In genomic region chr7:80368635-80369421, GRCm38 (mm10) we compare ENCODE assay signal across 8 mouse cellular contexts. TPM values are rescaled to one million over a fixed set of nuclear protein-coding genes. Genes with fewer than 3 reads are reported as not detected.
DNase-seq lines count a peak whose midpoint lies in the region; ATAC-seq lines count a peak whose summit lies in the region.

No protein-coding gene starts in this region.

- H3K4me3 ChIP-seq in kidney, embryonic 15.5 days (replicated peaks), result no peak overlapping the region
- H3K4me3 ChIP-seq in hindbrain, embryonic 13.5 days, result peak overlapping the region; percentile 83; the same call in 1 of the 2 replicates
- no peak overlapping the region for H3K4me3 ChIP-seq in midbrain, embryonic 16.5 days (ENCODE audit: low read depth, low read length)

- H3K36me3 ChIP-seq in kidney, embryonic 15.5 days, result peaks cover 44% of the 10 kb centered on the region
- H3K36me3 ChIP-seq in hindbrain, embryonic 13.5 days, result peaks cover 47% of the 10 kb centered on the region
- H3K36me3 ChIP-seq in midbrain, embryonic 16.5 days (ENCODE audit: control insufficient read depth, insufficient read depth, low read length), result peaks cover 28% of the 10 kb centered on the region

- 66% methylated on average over 20 of the region's 20 CpGs for WGBS in kidney, embryonic 15.5 days
- WGBS in hindbrain, embryonic 13.5 days, result 81% methylated on average over 20 of the region's 20 CpGs
- WGBS in midbrain, embryonic 16.5 days, result 87% methylated on average over 20 of the region's 20 CpGs

- DNase-seq in kidney, adult 11 months, result no peak
- peak; percentile 47 for DNase-seq in adrenal gland, postnatal 14 days
- no peak for DNase-seq in urinary bladder, adult 18-20 months (ENCODE audit: low spot score in 2 of 2)
- DNase-seq in gastrocnemius, adult 18-20 months (ENCODE audit: low spot score), result no peak

- H3K9me3 ChIP-seq in kidney, embryonic 15.5 days (replicated peaks), result no peaks in the 10 kb centered on the region
- no peaks in the 10 kb centered on the region for H3K9me3 ChIP-seq in hindbrain, embryonic 13.5 days
- H3K9me3 ChIP-seq in midbrain, embryonic 16.5 days (replicated peaks; ENCODE audit: control insufficient read depth, low read length, poor library complexity, severe bottlenecking), result no peaks in the 10 kb centered on the region

- H3K4me2 ChIP-seq in kidney, embryonic 15.5 days, result peak overlapping the region; percentile 14; the same call in 1 of the 2 replicates
- peak overlapping the region; percentile 74 for H3K4me2 ChIP-seq in hindbrain, embryonic 13.5 days
- peak overlapping the region; percentile 66; the same call in 1 of the 2 replicates for H3K4me2 ChIP-seq in midbrain, embryonic 16.5 days (ENCODE audit: low read length)

- no peak overlapping the region for H3K27ac ChIP-seq in kidney, embryonic 15.5 days
- H3K27ac ChIP-seq in hindbrain, embryonic 13.5 days, result no peak overlapping the region
- no peak overlapping the region for H3K27ac ChIP-seq in midbrain, embryonic 16.5 days (ENCODE audit: low read length)

- peaks cover 26% of the 10 kb centered on the region for H3K4me1 ChIP-seq in kidney, embryonic 15.5 days
- H3K4me1 ChIP-seq in hindbrain, embryonic 13.5 days (replicated peaks), result peaks cover 19% of the 10 kb centered on the region
- H3K4me1 ChIP-seq in midbrain, embryonic 16.5 days (ENCODE audit: control insufficient read depth, insufficient read depth, low read length), result peaks cover 14% of the 10 kb centered on the region

- H3K9ac ChIP-seq in kidney, embryonic 15.5 days, result no peak overlapping the region
- H3K9ac ChIP-seq in hindbrain, embryonic 13.5 days, result peak overlapping the region; percentile 19; the same call in 1 of the 2 replicates
- no peak overlapping the region for H3K9ac ChIP-seq in midbrain, embryonic 16.5 days (ENCODE audit: low read depth, low read length)

- no peak for ATAC-seq in kidney, embryonic 15.5 days (replicated peaks; ENCODE audit: low FRiP score)
- ATAC-seq in hindbrain, embryonic 13.5 days (ENCODE audit: low FRiP score), result no peak
- ATAC-seq in midbrain, embryonic 16.5 days, result no peak
- no peak for ATAC-seq in megakaryocyte-erythroid progenitor cell, adult 5-6 weeks (replicated peaks; ENCODE audit: low FRiP score, low TSS enrichment, poor library complexity, severe bottlenecking)

- no peaks in the 10 kb centered on the region for H3K27me3 ChIP-seq in kidney, embryonic 15.5 days
- H3K27me3 ChIP-seq in hindbrain, embryonic 13.5 days, result no peaks in the 10 kb centered on the region
- no peaks in the 10 kb centered on the region for H3K27me3 ChIP-seq in midbrain, embryonic 16.5 days (ENCODE audit: control insufficient read depth, insufficient read depth, low read depth, low read length)

RNA-seq across cellular contexts. Expression of gene Man2a2, which starts 2.3 kb away (rescaled TPM):
- 16.2 and 20.8 TPM in 2 replicates for polyA plus RNA-seq in kidney, embryonic 15.5 days (2015; fragmentation: Nextera tagmentation; extraction: Ambion mirVana)
- total RNA-seq in adrenal gland, postnatal 14 days (2021), result 61.4 and 82.8 TPM in 2 replicates
- 20.8 and 23.4 TPM in 2 replicates for polyA plus RNA-seq in hindbrain, embryonic 13.5 days (2015; fragmentation: Nextera tagmentation; extraction: Ambion mirVana)
- polyA plus RNA-seq in midbrain, embryonic 16.5 days (2015; fragmentation: Nextera tagmentation; extraction: Ambion mirVana), result 25.2 and 25.8 TPM in 2 replicates
- 100 to 1,000 TPM; 132 to 136 TPM for total RNA-seq in gastrocnemius, adult 18-20 months (2021)
- 20.3 and 33.2 TPM in 2 replicates for total RNA-seq in megakaryocyte-erythroid progenitor cell, adult 5-6 weeks (2014; fragmentation: Nextera tagmentation)
- total RNA-seq in megakaryocyte-erythroid progenitor cell, adult 5-6 weeks (2017), result 10.8 and 19.4 TPM in 2 replicates

RNA-seq across cellular contexts. Expression of gene Fes, which starts 18.9 kb away (rescaled TPM):
- 14.9 and 18.5 TPM in 2 replicates for polyA plus RNA-seq in kidney, embryonic 15.5 days (2015; fragmentation: Nextera tagmentation; extraction: Ambion mirVana)
- 12.8 and 13.0 TPM in 2 replicates for total RNA-seq in adrenal gland, postnatal 14 days (2021)
- 6.1 and 6.9 TPM in 2 replicates for polyA plus RNA-seq in hindbrain, embryonic 13.5 days (2015; fragmentation: Nextera tagmentation; extraction: Ambion mirVana)
- 2.7 and 3.4 TPM in 2 replicates for polyA plus RNA-seq in midbrain, embryonic 16.5 days (2015; fragmentation: Nextera tagmentation; extraction: Ambion mirVana)
- total RNA-seq in gastrocnemius, adult 18-20 months (2021), result 1 to 10 TPM; 2.0 to 3.5 TPM
- total RNA-seq in megakaryocyte-erythroid progenitor cell, adult 5-6 weeks (2014; fragmentation: Nextera tagmentation), result 12.5 and 23.2 TPM in 2 replicates
- 1.8 and 17.9 TPM in 2 replicates for total RNA-seq in megakaryocyte-erythroid progenitor cell, adult 5-6 weeks (2017)

RNA-seq across cellular contexts. Expression of gene Hddc3, which starts 25.9 kb away (rescaled TPM):
- 18.9 and 21.1 TPM in 2 replicates for polyA plus RNA-seq in kidney, embryonic 15.5 days (2015; fragmentation: Nextera tagmentation; extraction: Ambion mirVana)
- total RNA-seq in adrenal gland, postnatal 14 days (2021), result 35.1 and 44.2 TPM in 2 replicates
- polyA plus RNA-seq in hindbrain, embryonic 13.5 days (2015; fragmentation: Nextera tagmentation; extraction: Ambion mirVana), result 19.6 and 21.4 TPM in 2 replicates
- polyA plus RNA-seq in midbrain, embryonic 16.5 days (2015; fragmentation: Nextera tagmentation; extraction: Ambion mirVana), result 23.3 and 27.7 TPM in 2 replicates
- total RNA-seq in gastrocnemius, adult 18-20 months (2021), result 10 to 100 TPM; 28.8 to 31.7 TPM
- total RNA-seq in megakaryocyte-erythroid progenitor cell, adult 5-6 weeks (2014; fragmentation: Nextera tagmentation), result 13.2 and 17.8 TPM in 2 replicates
- 10.9 and 40.6 TPM in 2 replicates for total RNA-seq in megakaryocyte-erythroid progenitor cell, adult 5-6 weeks (2017)

RNA-seq across cellular contexts. Expression of gene Unc45a, which starts 28.0 kb away (rescaled TPM):
- polyA plus RNA-seq in kidney, embryonic 15.5 days (2015; fragmentation: Nextera tagmentation; extraction: Ambion mirVana), result 38.9 and 41.1 TPM in 2 replicates
- 52.5 and 59.0 TPM in 2 replicates for total RNA-seq in adrenal gland, postnatal 14 days (2021)
- 55.5 and 61.5 TPM in 2 replicates for polyA plus RNA-seq in hindbrain, embryonic 13.5 days (2015; fragmentation: Nextera tagmentation; extraction: Ambion mirVana)
- 61.9 and 62.6 TPM in 2 replicates for polyA plus RNA-seq in midbrain, embryonic 16.5 days (2015; fragmentation: Nextera tagmentation; extraction: Ambion mirVana)
- 10 to 100 TPM in 1 of 2 experiments, 1 to 10 TPM in 1; 9.9 to 10.1 TPM for total RNA-seq in gastrocnemius, adult 18-20 months (2021)
- 11.2 and 24.2 TPM in 2 replicates for total RNA-seq in megakaryocyte-erythroid progenitor cell, adult 5-6 weeks (2014; fragmentation: Nextera tagmentation)
- total RNA-seq in megakaryocyte-erythroid progenitor cell, adult 5-6 weeks (2017), result 20.1 and 23.2 TPM in 2 replicates

RNA-seq across cellular contexts. Expression of gene Furin, which starts 36.4 kb away (rescaled TPM):
- 12.9 and 13.5 TPM in 2 replicates for polyA plus RNA-seq in kidney, embryonic 15.5 days (2015; fragmentation: Nextera tagmentation; extraction: Ambion mirVana)
- total RNA-seq in adrenal gland, postnatal 14 days (2021), result 138 and 140 TPM in 2 replicates
- polyA plus RNA-seq in hindbrain, embryonic 13.5 days (2015; fragmentation: Nextera tagmentation; extraction: Ambion mirVana), result 4.0 and 4.7 TPM in 2 replicates
- 3.9 and 4.1 TPM in 2 replicates for polyA plus RNA-seq in midbrain, embryonic 16.5 days (2015; fragmentation: Nextera tagmentation; extraction: Ambion mirVana)
- total RNA-seq in gastrocnemius, adult 18-20 months (2021), result 10 to 100 TPM; 52.8 to 53.9 TPM
- total RNA-seq in megakaryocyte-erythroid progenitor cell, adult 5-6 weeks (2014; fragmentation: Nextera tagmentation), result 24.9 and 31.5 TPM in 2 replicates
- total RNA-seq in megakaryocyte-erythroid progenitor cell, adult 5-6 weeks (2017), result 8.2 and 10.0 TPM in 2 replicates

Comparison
In these comparisons a context has a peak if more than half of its experiments do, and no peak if none do; other contexts are left out.
1. H3K4me2 ChIP-seq: peak in every context shown above with its lines; median percentile 74 in hindbrain, embryonic 13.5 days; 66 in midbrain, embryonic 16.5 days; 14 in kidney, embryonic 15.5 days.